Mouse (Mus musculus): Measurements from ENCODE around the gene Rarres2. TPM values are rescaled to one million over a fixed set of nuclear protein-coding genes. Genes with fewer than 3 reads are reported as not detected.

Rarres2 gene
- polyA plus RNA-seq, 1 experiment from 2014 or later, result 3.8 TPM

Other genes starting within 250 kb of the Rarres2 start
- gene Krba1, start 177.2 kb downstream of the Rarres2 start, polyA plus RNA-seq (2014; fragmentation: Nextera tagmentation; extraction: Ambion mirVana), result 18.4 and 19.8 TPM in 2 replicates
- 16.6 and 17.1 TPM in 2 replicates for gene Zfp467, start 127.0 kb downstream of the Rarres2 start, polyA plus RNA-seq (2014; fragmentation: Nextera tagmentation; extraction: Ambion mirVana)
- 0.33 and 0.36 TPM in 2 replicates for gene Sspo, start 124.6 kb downstream of the Rarres2 start, polyA plus RNA-seq (2014; fragmentation: Nextera tagmentation; extraction: Ambion mirVana)
- 18.9 and 22.3 TPM in 2 replicates for gene Atp6v0e2, start 35.2 kb downstream of the Rarres2 start, polyA plus RNA-seq (2014; fragmentation: Nextera tagmentation; extraction: Ambion mirVana)
- gene Lrrc61, start 18.0 kb downstream of the Rarres2 start, polyA plus RNA-seq (2014; fragmentation: Nextera tagmentation; extraction: Ambion mirVana), result 10.9 and 14.3 TPM in 2 replicates
- not detected in 2 replicates for gene Gm45021, start 16.8 kb upstream of the Rarres2 start, polyA plus RNA-seq (2014; fragmentation: Nextera tagmentation; extraction: Ambion mirVana)
- gene Repin1, start 21.1 kb upstream of the Rarres2 start, polyA plus RNA-seq (2014; fragmentation: Nextera tagmentation; extraction: Ambion mirVana), result 33.5 and 34.2 TPM in 2 replicates
- not detected in 2 replicates for gene Gm44965, start 21.2 kb upstream of the Rarres2 start, polyA plus RNA-seq (2014; fragmentation: Nextera tagmentation; extraction: Ambion mirVana)
- gene Zfp775, start 29.3 kb upstream of the Rarres2 start, polyA plus RNA-seq (2014; fragmentation: Nextera tagmentation; extraction: Ambion mirVana), result 7.1 and 7.4 TPM in 2 replicates
- 0.69 and 0.71 TPM in 2 replicates for gene AI854703, start 54.0 kb upstream of the Rarres2 start, polyA plus RNA-seq (2014; fragmentation: Nextera tagmentation; extraction: Ambion mirVana)
- gene Gimap8, start 74.4 kb upstream of the Rarres2 start, polyA plus RNA-seq (2014; fragmentation: Nextera tagmentation; extraction: Ambion mirVana), result 0.20 and 0.25 TPM in 2 replicates
- 9.0 and 10.2 TPM in 2 replicates for gene Gimap9, start 103.3 kb upstream of the Rarres2 start, polyA plus RNA-seq (2014; fragmentation: Nextera tagmentation; extraction: Ambion mirVana)
- 9.6 and 10.2 TPM in 2 replicates for gene Gimap4, start 111.8 kb upstream of the Rarres2 start, polyA plus RNA-seq (2014; fragmentation: Nextera tagmentation; extraction: Ambion mirVana)
- gene Gimap6, start 135.4 kb upstream of the Rarres2 start, polyA plus RNA-seq (2014; fragmentation: Nextera tagmentation; extraction: Ambion mirVana), result 13.9 and 16.9 TPM in 2 replicates
- gene Gm28053, start 145.8 kb upstream of the Rarres2 start, polyA plus RNA-seq (2014; fragmentation: Nextera tagmentation; extraction: Ambion mirVana), result not detected in 2 replicates
- gene Gimap7, start 145.8 kb upstream of the Rarres2 start, polyA plus RNA-seq (2014; fragmentation: Nextera tagmentation; extraction: Ambion mirVana), result not detected in 2 replicates
- 5.5 and 5.6 TPM in 2 replicates for gene Gimap1, start 166.3 kb upstream of the Rarres2 start, polyA plus RNA-seq (2014; fragmentation: Nextera tagmentation; extraction: Ambion mirVana)
- 0.63 and 1.2 TPM in 2 replicates for gene Gimap5, start 173.4 kb upstream of the Rarres2 start, polyA plus RNA-seq (2014; fragmentation: Nextera tagmentation; extraction: Ambion mirVana)
- not detected in 2 replicates for gene Gimap3, start 198.1 kb upstream of the Rarres2 start, polyA plus RNA-seq (2014; fragmentation: Nextera tagmentation; extraction: Ambion mirVana)